Mouse (Mus musculus) left cerebral cortex, postnatal 4 days (tissue): ENCODE measurements around the gene Mrgprx1. TPM values are rescaled to one million over a fixed set of nuclear protein-coding genes. Genes with fewer than 3 reads are reported as not detected.

Experiments used
- DNase-seq: peaks from one replicate; pipeline ENCODE4 v3.0.0-alpha.2; 2022
- intact Hi-C: fragments of 180-260 bp; cut with DNase I; formaldehyde crosslinking; loops from one replicate; pipeline ENCODE4 v1.15.1; 2025
- total RNA-seq, 2 experiments: library from RNA; stranded (reverse); gene quantifications; 2 replicates each; pipeline ENCODE4 v1.2.3; 2021

The Mrgprx1 gene
- not detected for total RNA-seq

DNA sequence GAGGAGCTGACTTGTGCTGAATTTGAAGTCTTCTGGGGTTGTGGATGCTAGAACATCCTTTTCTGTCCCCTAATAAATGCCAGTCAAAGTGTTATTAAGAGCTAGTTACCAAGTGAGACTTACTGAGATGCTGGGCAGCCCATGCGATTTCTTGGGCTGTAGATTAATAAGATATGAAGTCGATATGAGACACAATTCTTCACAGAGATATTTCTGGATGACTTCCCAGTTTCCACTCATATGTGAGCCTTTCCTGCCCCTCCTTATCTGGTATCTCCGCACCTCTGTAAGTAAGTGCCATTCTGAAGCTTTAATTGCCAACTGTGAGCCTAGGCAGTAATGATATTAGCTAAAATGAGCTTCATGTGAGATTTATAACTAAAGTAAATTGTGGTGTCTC lies at the start of gene Mrgprx1:
Gene Mrgprx1 (minus strand): TSS at position 101 of the 400 bp plus-strand sequence.
- DNase-seq = no peak
- intact Hi-C loops = loop anchor here (10.0 kb wide), 1 partner anchor 697 kb away; no protein-coding TSS in a partner anchor

DNA sequence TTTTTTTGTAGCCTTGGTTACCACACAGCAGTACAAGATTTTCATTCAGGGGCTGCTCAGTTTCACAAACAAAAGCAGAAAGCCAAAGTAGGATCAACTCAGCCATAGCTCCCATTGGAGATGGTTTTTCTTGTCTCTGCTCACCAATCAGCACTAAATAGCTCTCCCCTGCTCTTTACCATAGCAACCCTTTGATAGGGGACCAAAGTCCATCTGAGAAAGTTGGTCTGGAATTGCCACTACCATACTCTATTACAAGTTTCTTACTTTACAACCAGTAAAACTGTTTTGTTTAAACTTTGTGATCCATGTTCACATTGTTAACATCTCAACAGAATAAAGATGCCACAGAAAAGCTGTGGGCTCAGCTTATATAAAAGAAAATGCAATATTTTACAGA lies 48.1 kb upstream of the Mrgprx1 start:
- intact Hi-C loops = no loop called here
- no peak for DNase-seq

DNA sequence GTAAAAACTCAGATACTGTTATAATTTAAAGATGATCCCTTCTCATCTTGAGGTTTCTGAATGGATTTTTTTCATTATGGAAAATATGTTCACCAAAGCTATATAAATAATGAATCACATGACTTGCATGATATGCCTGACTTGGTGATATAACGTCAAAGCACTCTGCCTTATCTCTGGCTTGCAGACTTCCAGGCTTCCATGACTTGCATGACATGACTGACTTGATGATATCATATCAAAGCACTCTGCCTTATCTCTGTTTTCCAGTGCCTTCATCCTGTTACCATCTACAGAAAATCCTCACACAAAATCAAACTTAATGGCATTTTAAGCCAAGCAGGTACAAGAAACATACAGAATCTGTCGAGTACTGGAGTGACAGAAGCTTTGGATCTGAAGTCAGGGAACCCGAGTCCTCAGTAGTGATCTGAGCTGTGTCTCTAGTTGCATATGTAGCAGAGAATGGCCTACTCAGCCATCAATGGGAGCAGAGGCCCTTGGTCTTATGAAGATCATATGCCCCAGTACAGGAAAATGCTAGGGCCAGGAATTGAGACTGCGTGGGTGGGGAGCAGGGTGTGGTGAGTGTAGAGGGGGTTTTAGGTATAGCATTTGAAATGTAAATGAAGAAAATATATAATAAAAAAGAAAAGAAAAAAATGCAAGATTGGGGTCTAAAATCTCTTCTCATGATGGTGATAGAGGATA lies 19.2 kb upstream of the Mrgprx1 start:
- DNase-seq = no peak
- intact Hi-C loops = no loop called here

DNA sequence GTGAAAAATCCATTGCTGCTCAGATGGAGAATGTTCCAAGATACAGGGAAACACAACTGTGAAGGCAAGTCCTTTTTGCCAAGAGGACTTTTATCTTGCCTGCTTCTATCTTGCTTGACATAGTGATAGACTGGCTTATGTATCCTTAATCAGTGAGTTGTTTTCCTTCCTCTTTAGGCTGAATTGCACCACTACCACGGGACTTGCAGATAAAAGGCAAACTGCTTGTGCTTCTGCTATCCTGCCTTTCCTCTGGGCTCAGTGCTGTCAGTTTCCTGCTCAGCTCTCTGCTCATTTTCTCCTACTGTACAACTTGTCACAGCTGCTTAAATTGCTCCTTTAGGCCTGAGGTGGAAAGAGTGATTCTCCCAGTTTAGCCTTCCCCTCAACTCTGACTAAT lies 16.6 kb upstream of the Mrgprx1 start:
- no peak for DNase-seq
- intact Hi-C loops = no loop called here

DNA sequence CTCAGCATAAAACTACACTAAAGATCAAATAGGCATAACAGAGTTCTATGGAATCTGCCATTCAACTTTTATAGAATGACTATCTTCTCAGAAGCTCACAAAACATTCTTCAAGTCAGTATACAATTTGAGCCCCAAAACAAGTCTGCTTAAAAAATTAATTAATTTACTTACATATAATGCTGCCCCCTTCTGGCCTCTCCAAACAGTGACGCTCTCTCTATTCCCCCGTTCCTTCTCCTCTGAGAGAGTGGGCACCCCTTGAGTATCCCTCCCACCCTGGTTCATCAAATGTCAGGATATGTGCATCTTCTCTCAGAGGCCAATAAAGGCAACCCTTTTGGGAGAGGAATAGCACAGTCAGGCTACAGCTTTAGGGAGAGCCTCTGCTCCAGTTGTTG lies 9.5 kb downstream of the Mrgprx1 start:
- intact Hi-C loops = no loop called here
- no peak for DNase-seq

DNA sequence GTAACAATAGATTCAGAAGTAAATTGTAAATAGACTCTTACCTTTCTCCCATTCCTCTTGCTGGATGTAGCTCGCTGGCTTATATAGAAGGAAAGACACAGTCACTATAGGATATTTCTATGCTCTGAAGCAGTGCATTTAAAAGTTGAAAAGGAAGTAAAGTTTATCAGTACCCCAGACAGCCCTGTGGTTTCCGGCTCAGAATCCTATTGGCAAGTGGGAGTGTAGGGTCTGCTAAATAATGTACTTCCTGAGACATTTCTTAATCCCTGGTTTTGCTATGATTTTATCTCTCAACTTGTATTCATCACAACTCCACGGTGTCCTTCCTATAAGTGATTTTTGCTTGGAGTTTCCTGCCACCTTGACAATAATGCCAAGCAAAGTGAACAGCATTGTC lies 31.7 kb downstream of the Mrgprx1 start:
- intact Hi-C loops = no loop called here
- no peak for DNase-seq

DNA sequence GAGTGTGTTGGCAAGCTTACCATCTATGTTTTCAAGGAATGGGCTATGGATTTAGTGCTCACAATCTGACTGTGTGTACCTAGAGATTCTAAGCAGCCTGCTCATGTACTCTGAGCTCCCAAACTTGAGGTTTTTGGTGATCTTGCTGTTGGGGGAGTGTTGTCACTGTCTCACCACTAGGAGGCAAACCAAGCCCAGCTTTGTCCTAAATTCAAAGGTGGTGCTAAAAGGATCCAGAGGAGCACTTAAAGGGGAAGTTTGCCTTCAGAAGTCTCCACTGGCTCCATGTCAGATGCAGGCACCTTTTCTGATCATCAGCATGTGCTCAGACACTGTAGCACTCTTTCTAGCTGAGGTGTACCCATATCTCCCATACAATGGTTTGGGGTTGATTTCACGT lies 40.6 kb downstream of the Mrgprx1 start:
- intact Hi-C loops = no loop called here

DNA sequence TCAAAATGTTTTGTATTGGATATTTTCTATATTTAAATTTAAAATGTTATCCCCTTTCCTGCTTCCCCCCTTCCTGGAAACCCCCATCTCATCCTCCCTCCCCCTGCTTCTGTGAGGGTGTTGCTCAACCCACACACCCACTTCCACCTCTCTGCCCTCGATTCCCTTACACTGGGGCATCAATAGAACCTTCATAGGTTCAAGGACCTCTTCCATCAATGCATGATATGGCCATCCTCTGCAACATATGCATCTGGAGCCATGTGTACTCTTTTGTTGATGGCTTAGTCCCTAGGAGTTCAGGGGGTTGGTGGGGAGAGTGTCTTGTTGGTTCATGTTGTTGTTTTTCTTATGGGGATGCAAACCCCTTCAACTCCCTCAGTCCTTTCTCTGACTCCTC lies 45.4 kb downstream of the Mrgprx1 start, which contains the start of gene Mrgpra4:
Gene Mrgpra4 (minus strand): TSS at position 101 of the 400 bp plus-strand sequence.
- intact Hi-C loops = no loop called here
- no peak for DNase-seq

More for the DNA sequence above, 40.6 kb downstream of the Mrgprx1 start:
- DNase-seq = no peak

Other genes with a start within 250 kb of the Mrgprx1 start
- gene Mrgpra4, start 45.5 kb downstream of the Mrgprx1 start, total RNA-seq = not detected
- not detected for gene Mrgprb5, start 141.4 kb upstream of the Mrgprx1 start, total RNA-seq
- gene Mrgprb4, start 171.7 kb upstream of the Mrgprx1 start, total RNA-seq = not detected